Mouse (Mus musculus) bone marrow macrophage, adult 2 months (primary cell): Measurements from ENCODE around the gene Sgca.

Source experiments
- CTCF ChIP-seq: IDR thresholded peaks from 2 replicates; pipeline ENCODE4 v1.5.1; 2012; ENCODE audit warnings: low read depth, mild to moderate bottlenecking, low read length, moderate library complexity
- POLR2A ChIP-seq: IDR thresholded peaks from 2 replicates; pipeline ENCODE4 v1.6.1; 2012; ENCODE audit warnings: mild to moderate bottlenecking, low read depth, low read length, borderline replicate concordance

DNA sequence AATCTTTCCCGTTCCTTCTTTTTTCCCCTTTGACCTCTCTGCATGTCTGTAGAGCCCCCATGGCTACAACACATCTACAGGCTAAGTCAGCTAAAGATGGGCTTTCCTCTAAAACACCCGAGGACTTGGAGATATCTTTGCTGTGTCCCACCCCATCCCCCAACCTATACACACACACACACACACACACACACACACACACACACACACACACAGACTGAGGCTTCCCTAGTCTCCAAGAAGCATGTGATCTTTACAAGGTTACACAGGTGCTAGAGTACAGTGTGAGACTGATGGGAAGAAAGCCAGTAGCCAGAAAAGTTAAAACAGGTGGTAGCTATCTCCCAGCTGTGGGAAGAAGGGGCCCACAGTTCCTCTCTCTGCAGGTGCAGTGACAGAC, 10.3 kb upstream of the Sgca start:
- TF ChIP-seq CTCF = no peak
- no peak for TF ChIP-seq POLR2A
